Mouse (Mus musculus) layer of hippocampus, adult 2 months (tissue): ENCODE measurements around the gene Sik3. TPM values are rescaled to one million over a fixed set of nuclear protein-coding genes. Genes with fewer than 3 reads are reported as not detected.
A peak's percentile ranks its signal among the peaks of the same experiment; 100 is the strongest.

ENCODE experiments used
- DNase-seq, 2 experiments: peaks; one replicate each; pipeline ENCODE4 v3.0.0; 2022; ENCODE audit warnings: low spot score in 2 of 2
- H3K27ac ChIP-seq: fragments of 200-600 bp; 2 replicates; pipeline ENCODE4 v1.8.1; 2022
- H3K4me3 ChIP-seq: fragments of 200-600 bp; 2 replicates; pipeline ENCODE4 v1.8.1; 2022; ENCODE audit warnings: mild to moderate bottlenecking
- CTCF ChIP-seq: fragments of 200-600 bp; conservative IDR thresholded peaks from 2 replicates; pipeline ENCODE4 v1.8.1; 2022; ENCODE audit warnings: antibody characterized with exemption, mild to moderate bottlenecking, moderate library complexity
- total RNA-seq, 2 experiments: library from RNA; stranded (reverse); gene quantifications; 2 replicates each; pipeline ENCODE4 v1.2.3; 2021

Gene Sik3
- total RNA-seq, 2 experiments from 2014 or later, result 133 to 141 TPM

DNA sequence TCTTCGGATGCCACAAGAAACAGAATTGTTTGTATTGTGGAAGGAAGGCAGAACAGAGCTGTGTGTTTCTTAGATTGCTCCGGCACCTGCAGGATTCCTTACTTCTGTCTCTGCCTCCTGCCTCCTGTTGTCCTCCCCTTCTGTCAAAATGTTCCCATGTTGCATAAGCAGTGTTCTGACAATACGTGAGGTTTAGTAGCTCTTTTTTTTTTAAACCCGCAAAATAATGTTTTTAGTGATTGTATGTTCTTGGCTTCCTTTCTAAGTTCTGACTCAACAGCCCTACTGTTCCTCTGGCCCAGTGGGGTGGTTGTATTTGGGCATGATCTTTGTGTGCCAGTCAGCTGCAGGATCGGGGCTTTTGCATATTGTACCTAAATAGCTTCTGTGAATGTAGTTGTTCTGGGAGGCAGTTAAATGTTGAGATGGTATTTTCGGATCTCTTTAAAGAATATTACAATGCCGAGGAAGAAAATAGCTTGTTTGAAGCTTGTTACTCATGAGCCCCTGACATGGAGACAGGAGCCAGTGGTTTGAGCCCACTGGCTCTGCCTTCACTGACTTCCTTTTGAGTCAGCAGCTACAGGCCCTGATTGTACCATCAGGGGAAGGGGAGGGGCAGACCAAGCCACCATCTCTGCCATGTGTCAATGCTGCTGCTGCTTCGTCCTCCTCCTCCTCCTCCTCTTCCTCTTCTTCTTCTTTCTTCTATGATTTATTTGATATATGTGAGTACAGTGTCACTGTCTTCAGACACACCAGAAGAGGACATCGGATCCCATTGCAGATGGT lies 13.6 kb downstream of the Sik3 start:
- Histone ChIP-seq H3K4me3 (no peak overlapping the region), H3K27ac (peak overlapping the region; percentile 92)
- TF ChIP-seq CTCF, result no peak
- peak; percentile 58 to 78 for DNase-seq

DNA sequence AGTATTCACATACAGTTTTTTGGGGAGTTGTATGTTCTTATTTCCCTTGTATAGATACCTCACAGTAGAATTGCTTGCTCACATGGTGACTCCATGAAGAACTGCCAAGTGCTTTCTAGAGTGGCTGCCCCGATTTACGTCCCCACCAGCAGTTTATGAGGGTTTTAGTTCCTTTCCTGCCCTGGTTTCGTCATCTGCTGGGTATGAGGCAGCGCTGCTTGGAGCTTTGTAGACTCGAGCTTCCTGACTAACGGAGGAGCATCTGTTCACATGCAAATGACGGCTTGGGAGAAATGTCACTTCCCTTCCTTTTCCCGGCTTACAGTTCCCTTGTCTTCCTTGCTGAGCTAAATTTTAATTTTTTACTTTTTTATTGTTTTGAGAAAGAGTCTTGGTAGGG lies 15.4 kb downstream of the Sik3 start:
- peak overlapping the region; percentile 92; the same call in 1 of the 2 replicates for H3K27ac ChIP-seq

DNA sequence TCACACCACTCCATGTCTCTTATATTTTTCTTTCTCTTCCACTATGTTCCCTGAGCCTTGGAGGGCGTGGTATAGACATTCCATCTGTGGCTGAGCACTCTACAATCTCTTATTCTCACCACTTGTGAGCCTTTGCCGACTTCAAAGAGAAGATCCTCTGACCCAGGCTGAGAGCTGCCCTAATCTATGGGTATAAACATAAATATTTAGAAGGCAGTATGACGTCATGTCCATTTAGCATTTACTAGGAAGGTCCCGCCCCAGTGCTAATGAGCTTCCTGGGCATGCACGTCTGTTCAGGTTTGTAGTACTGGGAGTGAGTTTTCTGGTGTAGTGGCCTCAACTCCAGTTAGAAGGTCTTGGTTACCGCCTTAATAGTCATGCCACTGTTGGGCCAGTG lies 16.9 kb downstream of the Sik3 start:
- Histone ChIP-seq H3K27ac (0 out of 2 replicates have a peak overlapping the region, but pooled peaks have one; percentile 10), H3K4me3 (no peak overlapping the region)
- no peak for TF ChIP-seq CTCF
- no peak for DNase-seq

More for the DNA sequence above, 15.4 kb downstream of the Sik3 start:
- TF ChIP-seq CTCF, result no peak
- peak in 1 of 2 experiments; percentile 46 for DNase-seq
- H3K4me3 ChIP-seq, result no peak overlapping the region

DNA sequence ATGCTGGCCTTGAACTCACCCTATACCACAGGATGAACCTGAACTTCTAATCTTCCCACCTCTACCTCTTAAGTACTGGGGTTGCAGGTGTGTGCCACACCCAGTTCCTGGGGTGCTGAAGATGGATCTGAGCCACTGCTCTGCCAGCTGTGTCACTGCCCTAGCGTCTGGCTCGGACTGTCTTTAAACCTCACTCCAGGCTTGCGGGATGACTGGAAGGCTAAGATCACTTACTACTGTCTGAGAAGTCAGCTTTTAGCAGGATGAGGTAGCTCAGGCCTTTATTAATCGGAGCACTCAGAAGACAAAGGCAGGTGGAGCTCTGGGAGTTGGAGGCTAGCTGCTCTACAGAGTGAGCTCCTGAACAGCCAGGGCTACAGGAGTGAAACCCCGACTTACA lies 17.6 kb downstream of the Sik3 start:
- TF ChIP-seq CTCF, result no peak
- Histone ChIP-seq H3K27ac (no peak overlapping the region), H3K4me3 (no peak overlapping the region)
- DNase-seq, result no peak

- no peak for DNase-seq
- TF ChIP-seq CTCF, result no peak
- H3K4me3 ChIP-seq, result no peak overlapping the region
Observed at GRCm38 (mm10) chr9:46030968-46031367, 18.3 kb downstream of the Sik3 start.

GRCm38 (mm10) chr9:46032190-46032589 lies 19.6 kb downstream of the Sik3 start:
- DNase-seq, result peak in 1 of 2 experiments; percentile 36
- Histone ChIP-seq H3K27ac (peak overlapping the region; percentile 52), H3K4me3 (no peak overlapping the region)
- TF ChIP-seq CTCF, result no peak

More at GRCm38 (mm10) chr9:46030968-46031367, 18.3 kb downstream of the Sik3 start:
- H3K27ac ChIP-seq, result peak overlapping the region; percentile 43; the same call in 1 of the 2 replicates

DNA sequence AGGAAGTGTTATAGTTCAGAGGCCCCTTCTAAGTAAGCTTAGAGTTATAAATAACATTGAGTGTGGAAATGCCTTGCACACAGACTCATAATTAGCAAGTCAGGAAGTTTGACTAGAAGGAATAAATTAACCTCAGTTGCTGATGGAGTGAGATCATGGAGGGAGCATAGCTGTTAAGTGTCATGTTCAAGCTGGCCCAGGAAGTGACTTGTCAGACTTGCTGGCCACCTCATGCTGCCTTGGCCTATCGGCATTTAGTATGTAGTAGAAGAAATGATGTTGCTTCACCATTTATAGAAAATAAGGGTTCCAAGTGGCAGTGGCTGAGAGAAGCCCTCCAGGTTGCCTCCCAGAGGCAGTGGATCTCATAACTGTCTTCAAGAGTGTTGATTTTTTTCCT lies 20.4 kb downstream of the Sik3 start:
- TF ChIP-seq CTCF, result no peak
- no peak for DNase-seq
- peak overlapping the region; percentile 52 for H3K27ac ChIP-seq
- no peak overlapping the region for H3K4me3 ChIP-seq

GRCm38 (mm10) chr9:46033862-46034261 lies 21.2 kb downstream of the Sik3 start:
- Histone ChIP-seq H3K4me3 (no peak overlapping the region), H3K27ac (no peak overlapping the region)
- DNase-seq, result no peak
- no peak for TF ChIP-seq CTCF

GRCm38 (mm10) chr9:46035290-46035871 lies 22.8 kb downstream of the Sik3 start:
- Histone ChIP-seq H3K27ac (peak overlapping the region; percentile 48; the same call in 1 of the 2 replicates), H3K4me3 (no peak overlapping the region)
- TF ChIP-seq CTCF, result no peak
- DNase-seq, result no peak

GRCm38 (mm10) chr9:46036881-46037280 lies 24.3 kb downstream of the Sik3 start:
- DNase-seq, result no peak
- Histone ChIP-seq H3K27ac (no peak overlapping the region), H3K4me3 (no peak overlapping the region)
- TF ChIP-seq CTCF, result no peak

DNA sequence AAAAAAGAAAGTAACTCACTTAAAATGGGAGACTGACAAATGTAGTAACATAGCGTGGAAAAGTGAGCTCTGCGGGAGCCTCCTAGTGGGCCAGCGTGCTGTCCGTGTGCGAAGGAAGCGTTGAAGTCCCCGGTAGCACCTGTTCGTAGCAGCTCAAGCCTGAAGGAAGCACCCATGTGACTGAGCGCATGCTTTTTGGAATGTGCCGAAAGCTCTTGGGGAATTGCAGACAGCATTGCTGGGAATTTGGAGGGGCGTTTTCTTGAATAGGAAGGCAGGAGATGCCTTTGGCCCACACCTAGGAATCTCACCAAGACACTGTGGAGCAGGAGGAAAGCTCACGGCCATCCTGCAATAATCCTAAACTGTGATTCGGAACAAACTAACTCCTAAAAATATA lies 26.2 kb downstream of the Sik3 start:
- no peak overlapping the region for H3K4me3 ChIP-seq
- no peak for DNase-seq
- no peak overlapping the region for H3K27ac ChIP-seq
- no peak for TF ChIP-seq CTCF

DNA sequence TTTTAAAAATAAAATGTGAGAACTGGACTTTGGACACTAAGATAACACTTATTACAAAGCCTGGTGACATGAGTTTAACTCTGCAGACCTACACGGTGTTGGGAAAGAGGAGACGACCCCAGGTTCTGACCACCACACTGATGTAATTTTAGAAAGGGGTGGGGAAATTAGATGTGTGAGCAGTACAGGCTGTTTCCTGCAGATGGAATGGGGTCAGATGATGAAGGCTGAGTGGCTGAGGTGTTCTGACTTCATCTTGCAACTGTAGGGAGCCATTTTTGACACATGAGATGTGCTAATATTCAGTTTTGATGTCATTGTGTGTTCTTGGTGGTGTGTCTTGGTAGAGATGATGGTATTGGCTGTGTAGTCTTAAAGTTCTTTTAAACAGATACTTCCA lies 28.6 kb downstream of the Sik3 start:
- no peak overlapping the region for H3K27ac ChIP-seq
- no peak for DNase-seq
- H3K4me3 ChIP-seq, result no peak overlapping the region
- TF ChIP-seq CTCF, result no peak

- no peak for TF ChIP-seq CTCF
- DNase-seq, result peak in 1 of 2 experiments; percentile 35
- peak overlapping the region; percentile 18; the same call in 1 of the 2 replicates for H3K27ac ChIP-seq
- H3K4me3 ChIP-seq, result no peak overlapping the region
Observed at GRCm38 (mm10) chr9:46042387-46042786, 29.8 kb downstream of the Sik3 start.

GRCm38 (mm10) chr9:46043626-46044025 lies 31.0 kb downstream of the Sik3 start:
- TF ChIP-seq CTCF, result no peak
- H3K4me3 ChIP-seq, result no peak overlapping the region

More at GRCm38 (mm10) chr9:46043626-46044025, 31.0 kb downstream of the Sik3 start:
- no peak for DNase-seq
- no peak overlapping the region for H3K27ac ChIP-seq
